Mouse (Mus musculus): ENCODE data around the gene Gimap1.

DNA sequence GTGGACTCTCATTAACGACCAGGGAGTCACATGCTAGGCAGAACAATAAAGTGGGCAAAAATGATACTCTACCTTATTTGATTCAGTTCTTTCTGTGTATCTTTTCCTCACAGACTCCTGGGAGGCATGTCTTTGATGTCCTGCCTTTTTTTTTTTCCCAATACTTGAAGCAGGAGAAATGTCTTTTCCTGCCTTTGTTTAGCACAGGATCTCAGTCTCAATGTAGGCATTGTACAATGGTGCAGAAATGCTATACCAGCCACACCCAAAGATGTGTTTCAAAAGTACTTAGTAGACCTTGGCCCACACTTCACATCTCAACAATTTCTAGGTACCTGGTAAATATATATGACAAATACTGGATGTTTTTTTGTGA lies 41.3 kb upstream of the Gimap1 start:
- TF ChIP-seq CTCF (IDR thresholded peaks at IDR 0.05): no peak
- TF ChIP-seq EP300 (IDR thresholded peaks at IDR 0.05; ENCODE audit: insufficient read depth, low read depth, low read length): no peak
- TF ChIP-seq POLR2A (IDR thresholded peaks at IDR 0.05; ENCODE audit: insufficient read depth, low read depth, low read length): no peak

Data from heart, adult 2 months (tissue).